Mouse (Mus musculus): ENCODE data around the gene Gm9507.

- no peak for TF ChIP-seq CTCF (IDR thresholded peaks at IDR 0.05; ENCODE audit: control insufficient read depth, insufficient read depth, insufficient read length)
- no peak for TF ChIP-seq CEBPB (IDR thresholded peaks at IDR 0.05; ENCODE audit: low read depth)
- TF ChIP-seq MYOG (IDR thresholded peaks at IDR 0.05; ENCODE audit: control insufficient read depth, extremely low read depth, insufficient read length): no peak
- TF ChIP-seq USF1 (IDR thresholded peaks at IDR 0.05; ENCODE audit: low read depth): no peak
- no peak for TF ChIP-seq MYOD1 (IDR thresholded peaks at IDR 0.05; ENCODE audit: control insufficient read depth, insufficient read length, low read depth)
- no peak for TF ChIP-seq MAX (IDR thresholded peaks at IDR 0.05)
Observed at GRCm38 (mm10) chr10:77814382-77814781, 2.7 kb upstream of the Gm9507 start, which contains the start of gene Gm2696.

Measured in C2C12 (cell line).